Mouse (Mus musculus) adrenal gland, postnatal 4 days (tissue): ENCODE results near the gene Kif14. TPM values are rescaled to one million over a fixed set of nuclear protein-coding genes. Genes with fewer than 3 reads are reported as not detected.

Experiments used
- DNase-seq, 2 experiments: peaks; one replicate each; pipeline ENCODE4 v3.0.0; 2021 to 2022; ENCODE audit warnings: low spot score in 2 of 2, mixed read lengths in 2 of 2
- long read RNA-seq, 2 experiments: library from polyadenylated mRNA; stranded (forward); transcript quantifications; one replicate each; pipeline ENCODE4 v2.0.0; 2021
- total RNA-seq, 2 experiments: library from RNA; stranded (reverse); gene quantifications; 2 replicates each; pipeline ENCODE4 v1.2.3; 2021

Kif14 gene
- total RNA-seq: 1 to 10 TPM; 5.8 to 7.7 TPM
- long read RNA-seq, experiment 1: 0 reads
- long read RNA-seq, experiment 2, partial matches to known transcripts: 0 of 3 reads
- long read RNA-seq, experiment 2, other reads (novel, unspliced or antisense): 3 of 3 reads

GRCm38 (mm10) chr1:136466143-136466811 is at the start of gene Kif14:
Gene Kif14 (plus strand): TSS chr1:136466343.
- peak; percentile 91 to 92 for DNase-seq

DNA sequence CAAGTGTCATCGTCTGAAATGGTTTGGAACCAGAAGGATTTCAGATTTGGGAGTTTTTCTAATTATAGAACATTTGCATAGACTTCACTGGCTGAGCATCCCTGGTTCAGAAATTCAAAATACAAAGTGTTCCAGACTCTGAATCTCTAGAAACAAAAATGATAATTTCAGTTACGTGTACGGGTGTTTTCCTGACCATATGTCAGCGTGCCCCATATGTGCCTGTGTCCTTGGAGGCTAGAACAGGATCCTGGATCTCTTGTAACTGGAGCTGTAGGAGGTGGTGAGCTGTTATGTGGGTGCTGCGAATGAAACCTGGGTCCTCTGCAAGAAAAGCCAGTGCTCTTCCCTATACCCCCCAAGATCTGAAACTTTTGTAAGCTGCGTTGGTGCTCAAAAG is 47.8 kb upstream of the Kif14 start:
- DNase-seq: no peak

DNA sequence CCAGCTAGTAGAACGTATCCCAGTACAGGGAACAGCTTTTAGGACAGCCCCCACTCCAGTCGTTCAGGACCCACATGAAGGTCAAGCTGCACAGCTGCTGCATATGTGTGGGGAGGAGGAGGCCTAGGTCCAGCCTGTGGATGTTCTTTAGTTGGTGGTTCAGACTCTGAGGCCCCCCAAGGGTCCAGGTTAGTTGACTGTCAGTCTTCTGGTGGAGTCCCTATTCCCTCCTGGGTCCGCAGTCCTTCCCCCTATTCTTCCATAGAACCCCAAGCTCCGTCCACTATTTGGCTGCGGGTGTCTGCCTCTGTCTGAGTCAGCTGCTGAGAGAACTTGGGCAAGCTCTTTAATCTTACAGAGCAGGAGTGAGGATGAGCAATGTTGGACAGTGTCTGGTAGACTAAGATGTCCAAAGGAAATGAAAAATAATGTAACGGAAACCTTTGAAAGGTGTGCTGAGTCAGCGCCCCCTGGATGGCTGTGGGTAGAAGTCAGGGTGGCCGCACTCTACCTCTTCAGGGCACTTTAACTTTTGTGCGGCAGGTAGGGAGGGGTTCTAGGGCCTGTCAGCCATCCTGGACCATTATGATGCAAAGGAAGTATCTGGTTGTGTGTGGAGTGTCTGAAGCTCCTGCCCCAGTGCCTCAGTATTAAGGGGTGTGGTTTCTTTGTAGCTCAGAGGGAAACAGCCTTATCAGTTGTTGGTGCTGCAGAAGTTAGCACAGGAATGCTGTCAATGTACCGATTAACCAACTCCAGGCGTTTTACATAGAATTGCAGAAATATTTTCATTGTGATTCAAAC is 38.8 kb upstream of the Kif14 start:
- DNase-seq: no peak

DNA sequence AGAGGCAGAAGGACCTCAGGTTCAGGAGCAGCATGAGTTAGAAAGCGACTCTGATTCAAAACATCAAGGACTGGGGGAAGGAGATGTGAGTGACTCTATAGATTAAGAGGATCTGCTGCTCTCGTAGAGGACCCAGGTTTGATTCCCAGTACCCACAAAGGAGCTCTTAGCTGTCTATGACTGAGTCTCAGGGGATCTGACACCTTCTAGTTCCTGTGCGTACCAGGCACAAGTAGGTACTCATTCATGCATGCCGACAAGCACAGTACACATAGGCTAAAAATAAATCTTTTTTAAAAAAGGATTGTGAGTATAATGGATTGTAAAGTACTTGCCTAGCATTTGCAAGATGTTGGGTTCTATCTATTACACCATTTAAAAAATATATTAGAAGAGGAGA is 37.2 kb upstream of the Kif14 start:
- DNase-seq: no peak

- DNase-seq: no peak
These were observed 35.9 kb upstream of the Kif14 start for GRCm38 (mm10) chr1:136430126-136430818.

GRCm38 (mm10) chr1:136440741-136441140 is 25.4 kb upstream of the Kif14 start:
- no peak for DNase-seq

DNA sequence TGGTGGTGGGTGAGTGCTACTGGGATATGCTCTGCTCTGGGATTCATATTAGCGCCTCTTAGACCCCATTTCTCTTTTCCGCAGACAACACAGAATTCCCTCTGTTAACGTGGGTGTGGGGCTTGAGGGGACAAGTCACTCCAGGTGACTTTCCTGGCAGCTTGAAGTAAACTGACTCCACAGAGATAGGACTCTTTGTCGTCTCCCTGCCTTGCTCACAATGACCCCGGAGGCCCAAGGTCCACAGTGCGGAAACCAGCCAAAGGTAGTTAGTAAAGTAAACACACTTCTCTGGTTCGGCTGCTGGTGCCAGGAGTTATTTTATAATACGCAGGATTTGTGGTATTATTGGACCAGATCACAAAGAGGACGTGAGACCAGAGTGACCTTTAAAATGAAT is 23.3 kb upstream of the Kif14 start:
- no peak for DNase-seq

- DNase-seq: no peak
These were observed 21.4 kb upstream of the Kif14 start for GRCm38 (mm10) chr1:136444555-136445255.

DNA sequence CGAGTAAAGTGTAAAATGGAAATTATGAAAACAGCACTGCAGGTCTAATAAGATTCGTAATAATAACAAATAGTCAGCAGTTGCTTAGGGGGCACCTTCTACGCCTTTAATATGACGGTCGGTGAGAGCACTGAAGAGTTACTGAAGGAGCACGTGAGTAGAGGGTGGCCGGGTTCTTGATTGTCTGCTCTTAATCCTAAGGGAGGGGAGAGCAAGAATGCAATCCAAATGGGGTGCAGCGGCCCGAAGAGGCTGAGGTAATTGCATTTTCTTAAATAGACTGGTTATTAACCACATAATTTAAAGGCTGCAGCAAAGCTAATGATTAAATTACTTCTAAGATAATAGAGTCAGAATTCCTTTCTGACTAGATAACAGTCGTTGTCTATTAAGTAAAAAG is 19.2 kb upstream of the Kif14 start:
- no peak for DNase-seq

GRCm38 (mm10) chr1:136447338-136447737 is 18.8 kb upstream of the Kif14 start:
- DNase-seq: no peak

GRCm38 (mm10) chr1:136449541-136449940 is 16.6 kb upstream of the Kif14 start:
- no peak for DNase-seq

DNA sequence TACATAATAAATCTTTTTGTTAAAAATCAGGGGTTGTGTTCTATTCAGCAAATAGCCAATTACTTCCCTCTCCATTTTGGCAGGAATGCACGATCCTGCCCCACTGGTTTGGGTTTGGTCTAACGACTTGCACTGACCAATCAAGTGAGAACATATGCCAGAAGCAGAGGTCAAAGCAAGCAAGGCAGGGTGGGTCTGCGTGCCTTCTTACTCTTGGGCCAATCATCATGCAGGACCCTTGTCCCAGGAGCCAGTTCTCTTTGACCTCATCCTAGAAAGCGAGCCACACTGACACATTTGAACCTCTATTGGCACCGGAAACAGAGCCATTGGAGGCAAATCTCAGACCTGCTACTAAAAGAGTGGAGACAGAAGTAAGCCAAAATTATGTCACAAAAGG is 15.9 kb upstream of the Kif14 start:
- no peak for DNase-seq

DNA sequence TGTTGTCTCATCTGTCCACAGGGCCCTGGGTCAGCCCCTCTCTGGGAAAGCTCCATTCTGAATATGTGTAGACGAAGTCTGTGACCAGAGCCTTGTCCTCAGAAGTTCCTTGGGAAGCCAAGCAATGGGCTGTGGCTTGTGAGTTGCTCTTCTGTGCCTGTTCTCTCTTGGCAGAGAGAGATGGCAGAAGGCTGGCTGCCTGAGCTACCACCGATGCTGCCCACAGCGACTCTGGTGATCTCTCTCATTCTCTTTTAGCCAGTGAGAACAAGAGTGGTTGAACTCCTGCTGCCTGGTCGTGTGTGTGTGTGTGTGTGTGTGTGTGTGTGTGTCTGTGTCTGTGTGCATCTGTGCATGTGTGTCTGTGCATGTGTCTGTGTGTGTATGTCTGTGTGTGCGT is 13.7 kb upstream of the Kif14 start:
- DNase-seq: no peak

DNA sequence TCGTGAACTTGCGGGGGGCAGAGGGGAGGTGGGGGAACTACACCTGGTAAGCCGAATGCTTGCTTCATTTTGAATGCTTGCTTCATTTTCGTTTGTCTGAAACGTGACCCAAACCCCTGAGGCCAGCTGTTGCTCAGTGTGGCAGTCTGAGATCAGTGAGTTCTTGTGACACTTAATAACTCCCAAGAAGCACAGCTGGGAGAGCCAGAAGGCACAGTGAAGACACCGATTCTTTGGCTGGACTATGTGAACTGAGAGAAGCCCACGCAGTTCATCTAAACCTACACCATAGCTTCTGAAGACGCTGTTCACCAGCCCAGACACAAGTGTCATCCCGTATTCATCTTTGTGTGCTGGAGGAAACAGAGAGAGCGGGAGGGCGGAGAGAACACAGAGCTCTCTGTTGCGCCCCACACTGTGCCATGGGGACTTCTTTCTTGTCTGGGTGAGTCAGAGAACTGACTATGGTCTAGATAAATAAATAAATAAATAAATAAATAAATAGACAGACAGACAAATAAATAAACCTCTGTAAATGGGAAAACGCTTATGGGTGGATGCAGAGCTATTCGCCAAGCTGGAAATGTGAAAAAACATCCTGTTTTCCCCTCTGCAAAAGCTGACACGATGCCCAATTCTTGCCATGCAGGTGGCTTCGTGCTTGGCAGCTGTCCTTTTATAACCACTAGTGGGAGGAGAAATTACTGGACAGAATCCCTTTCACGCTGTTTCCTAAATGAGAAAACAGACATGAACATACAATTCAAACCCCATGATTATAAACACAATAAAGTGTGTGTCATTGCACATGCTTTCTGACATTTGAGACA is 10.2 kb upstream of the Kif14 start:
- DNase-seq: no peak

GRCm38 (mm10) chr1:136456741-136457140 is 9.4 kb upstream of the Kif14 start:
- no peak for DNase-seq

GRCm38 (mm10) chr1:136457403-136457802 is 8.7 kb upstream of the Kif14 start:
- no peak for DNase-seq

- DNase-seq: no peak
These were observed 7.4 kb upstream of the Kif14 start for GRCm38 (mm10) chr1:136458691-136459245.

- DNase-seq: no peak
These were observed 3.7 kb upstream of the Kif14 start for GRCm38 (mm10) chr1:136462443-136462842.

- DNase-seq: no peak
These were observed 975 bp upstream of the Kif14 start for GRCm38 (mm10) chr1:136465168-136465567.

DNA sequence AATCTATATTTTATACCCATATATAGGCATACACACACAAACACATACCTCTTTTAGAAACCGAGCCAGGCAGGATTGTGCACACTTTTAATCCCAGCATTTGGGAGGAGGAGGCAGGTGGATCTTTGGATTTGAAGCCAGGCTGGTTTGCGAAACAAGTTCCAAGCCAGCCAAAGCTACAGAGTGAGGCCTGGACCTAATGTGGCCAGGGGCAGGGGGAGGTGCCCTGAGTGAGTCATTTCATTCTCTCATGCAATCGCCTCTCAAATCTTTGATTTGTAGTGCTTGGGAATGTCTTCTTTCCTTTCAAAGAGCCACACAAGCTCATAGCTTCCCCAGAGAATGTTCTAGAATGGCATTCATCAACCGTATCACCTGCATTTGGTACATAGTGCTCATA is 3.3 kb downstream of the Kif14 start:
- DNase-seq: no peak
